Mouse (Mus musculus): ENCODE results near the gene Egln3. TPM values are rescaled to one million over a fixed set of nuclear protein-coding genes. Genes with fewer than 3 reads are reported as not detected.

Egln3 gene
- polyA plus RNA-seq (2021): 13.0 TPM

GRCm38 (mm10) chr12:54203656-54204045 lies at the start of gene Egln3:
Gene Egln3, minus strand, starts transcription at chr12:54203860.
- in situ Hi-C loops (cut with MboI; ENCODE audit: low pct_unique_long_range_greater_than_20kb): loop anchor here (25.0 kb wide), 1 partner anchor 284 kb away; no protein-coding TSS in a partner anchor
- DNase-seq (ENCODE audit: low read depth, low spot score) (no peak), ATAC-seq (peak; percentile 95)
- POLR2A ChIA-PET: interaction anchor here (1.2 kb wide), 1 partner anchor 11 kb away, joined by 3 read pairs; no protein-coding TSS in a partner anchor
- no peaks in the 10 kb centered on the region for H3K27me3 ChIP-seq
- CTCF ChIA-PET: no interaction called here
- TF ChIP-seq CTCF (IDR thresholded peaks at IDR 0.05): no peak

- POLR2A ChIA-PET: no interaction called here
- in situ Hi-C loops (cut with MboI; ENCODE audit: low pct_unique_long_range_greater_than_20kb): no loop called here
- TF ChIP-seq CTCF (IDR thresholded peaks at IDR 0.05): no peak
- CTCF ChIA-PET: no interaction called here
- H3K27me3 ChIP-seq: no peaks in the 10 kb centered on the region
- DNase-seq (ENCODE audit: low read depth, low spot score) (no peak), ATAC-seq (no peak)
Measured at GRCm38 (mm10) chr12:54253449-54253848, 49.8 kb upstream of the Egln3 start.

GRCm38 (mm10) chr12:54251942-54252400 lies 48.3 kb upstream of the Egln3 start:
- no peak for DNase-seq (ENCODE audit: low read depth, low spot score)
- no peaks in the 10 kb centered on the region for H3K27me3 ChIP-seq
- in situ Hi-C loops (cut with MboI; ENCODE audit: low pct_unique_long_range_greater_than_20kb): no loop called here
- ChIA-PET POLR2A (no interaction called here), CTCF (interaction anchor here (1.3 to 1.4 kb wide), 2 partner anchors 10 to 18 kb away, joined by 3 to 4 read pairs; no protein-coding TSS in a partner anchor)
- TF ChIP-seq CTCF (IDR thresholded peaks at IDR 0.05): no peak
- peak; percentile 26 for ATAC-seq

- no peak for DNase-seq (ENCODE audit: low read depth, low spot score)
Measured at GRCm38 (mm10) chr12:54247835-54248234, 44.2 kb upstream of the Egln3 start.

GRCm38 (mm10) chr12:54243158-54243557 lies 39.5 kb upstream of the Egln3 start:
- no peaks in the 10 kb centered on the region for H3K27me3 ChIP-seq
- in situ Hi-C loops (cut with MboI; ENCODE audit: low pct_unique_long_range_greater_than_20kb): no loop called here
- CTCF ChIA-PET: interaction anchor here (1.3 kb wide), 1 partner anchor 78 kb away, joined by 3 read pairs; no protein-coding TSS in a partner anchor
- ATAC-seq (no peak), DNase-seq (ENCODE audit: low read depth, low spot score) (no peak)
- TF ChIP-seq CTCF (IDR thresholded peaks at IDR 0.05): no peak
- POLR2A ChIA-PET: no interaction called here

More at GRCm38 (mm10) chr12:54247835-54248234, 44.2 kb upstream of the Egln3 start:
- ChIA-PET CTCF (no interaction called here), POLR2A (no interaction called here)
- no peak for ATAC-seq
- in situ Hi-C loops (cut with MboI; ENCODE audit: low pct_unique_long_range_greater_than_20kb): no loop called here
- no peaks in the 10 kb centered on the region for H3K27me3 ChIP-seq
- no peak for TF ChIP-seq CTCF (IDR thresholded peaks at IDR 0.05)

- DNase-seq (ENCODE audit: low read depth, low spot score) (peak; percentile 79), ATAC-seq (peak; percentile 94)
- TF ChIP-seq CTCF (IDR thresholded peaks at IDR 0.05): no peak
- ChIA-PET POLR2A (no interaction called here), CTCF (interaction anchor here (1.2 kb wide), 1 partner anchor 10 kb away, joined by 4 read pairs; no protein-coding TSS in a partner anchor)
- no peaks in the 10 kb centered on the region for H3K27me3 ChIP-seq
- in situ Hi-C loops (cut with MboI; ENCODE audit: low pct_unique_long_range_greater_than_20kb): no loop called here
Measured at GRCm38 (mm10) chr12:54241976-54242375, 38.3 kb upstream of the Egln3 start.

GRCm38 (mm10) chr12:54233794-54234193 lies 30.1 kb upstream of the Egln3 start:
- CTCF ChIA-PET: no interaction called here
- TF ChIP-seq CTCF (IDR thresholded peaks at IDR 0.05): no peak
- H3K27me3 ChIP-seq: no peaks in the 10 kb centered on the region
- POLR2A ChIA-PET: no interaction called here
- ATAC-seq (no peak), DNase-seq (ENCODE audit: low read depth, low spot score) (no peak)
- in situ Hi-C loops (cut with MboI; ENCODE audit: low pct_unique_long_range_greater_than_20kb): no loop called here

- no peak for DNase-seq (ENCODE audit: low read depth, low spot score)
- ATAC-seq: no peak
- CTCF ChIA-PET: no interaction called here
- no peaks in the 10 kb centered on the region for H3K27me3 ChIP-seq
- in situ Hi-C loops (cut with MboI; ENCODE audit: low pct_unique_long_range_greater_than_20kb): no loop called here
- POLR2A ChIA-PET: no interaction called here
- TF ChIP-seq CTCF (IDR thresholded peaks at IDR 0.05): no peak
Measured at GRCm38 (mm10) chr12:54232996-54233603, 29.4 kb upstream of the Egln3 start.

GRCm38 (mm10) chr12:54232456-54232855 lies 28.8 kb upstream of the Egln3 start:
- no peak for TF ChIP-seq CTCF (IDR thresholded peaks at IDR 0.05)
- DNase-seq (ENCODE audit: low read depth, low spot score) (no peak), ATAC-seq (no peak)
- in situ Hi-C loops (cut with MboI; ENCODE audit: low pct_unique_long_range_greater_than_20kb): no loop called here
- ChIA-PET POLR2A (no interaction called here), CTCF (no interaction called here)
- no peaks in the 10 kb centered on the region for H3K27me3 ChIP-seq

GRCm38 (mm10) chr12:54227551-54227950 lies 23.9 kb upstream of the Egln3 start:
- POLR2A ChIA-PET: no interaction called here

GRCm38 (mm10) chr12:54226341-54226740 lies 22.7 kb upstream of the Egln3 start:
- ChIA-PET CTCF (no interaction called here), POLR2A (no interaction called here)
- H3K27me3 ChIP-seq: no peaks in the 10 kb centered on the region
- ATAC-seq: no peak
- no peak for DNase-seq (ENCODE audit: low read depth, low spot score)
- in situ Hi-C loops (cut with MboI; ENCODE audit: low pct_unique_long_range_greater_than_20kb): no loop called here
- TF ChIP-seq CTCF (IDR thresholded peaks at IDR 0.05): no peak

More at GRCm38 (mm10) chr12:54227551-54227950, 23.9 kb upstream of the Egln3 start:
- TF ChIP-seq CTCF (IDR thresholded peaks at IDR 0.05): no peak
- in situ Hi-C loops (cut with MboI; ENCODE audit: low pct_unique_long_range_greater_than_20kb): no loop called here
- H3K27me3 ChIP-seq: no peaks in the 10 kb centered on the region
- DNase-seq (ENCODE audit: low read depth, low spot score): no peak
- no peak for ATAC-seq
- CTCF ChIA-PET: no interaction called here

GRCm38 (mm10) chr12:54225610-54226009 lies 21.9 kb upstream of the Egln3 start:
- DNase-seq (ENCODE audit: low read depth, low spot score) (no peak), ATAC-seq (no peak)
- in situ Hi-C loops (cut with MboI; ENCODE audit: low pct_unique_long_range_greater_than_20kb): no loop called here
- ChIA-PET CTCF (no interaction called here), POLR2A (no interaction called here)
- no peak for TF ChIP-seq CTCF (IDR thresholded peaks at IDR 0.05)
- no peaks in the 10 kb centered on the region for H3K27me3 ChIP-seq

Measured in Patski (cell line).